Mouse (Mus musculus) cerebellum, adult 2 months (tissue): ENCODE measurements around the gene Atp1a2.

Source experiments
- CTCF ChIP-seq: fragments of 200-500 bp; IDR thresholded peaks from 2 replicates; pipeline ENCODE4 v1.5.1; 2011; ENCODE audit warnings: low read depth, mild to moderate bottlenecking, control low read depth, low read length, moderate library complexity, borderline replicate concordance; ENCODE audit not compliant: insufficient read depth
- POLR2A ChIP-seq: fragments of 200-500 bp; IDR thresholded peaks from 2 replicates; pipeline ENCODE4 v1.6.1; 2011; ENCODE audit warnings: low read length, control low read depth, borderline replicate concordance; ENCODE audit not compliant: insufficient read depth

DNA sequence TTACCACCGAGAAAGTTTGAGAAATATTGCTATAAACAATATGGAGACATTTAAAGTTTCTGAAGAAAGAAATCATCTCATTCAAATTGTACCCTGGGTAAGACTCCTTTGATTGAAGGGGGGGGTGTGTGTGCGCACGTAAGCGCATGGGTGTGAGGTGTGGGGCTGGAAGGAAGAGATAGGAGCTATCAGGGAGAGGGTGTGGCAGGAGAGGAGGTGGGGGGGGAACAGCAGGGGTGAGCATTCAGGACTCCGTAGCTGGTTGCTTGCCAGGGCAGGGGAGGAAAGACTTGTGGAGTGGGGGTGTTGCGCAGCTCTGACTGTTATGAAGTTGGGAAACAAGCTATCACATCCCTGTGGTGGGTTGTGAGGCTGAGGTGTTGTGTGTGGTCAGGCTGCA lies 6.6 kb upstream of the Atp1a2 start:
- TF ChIP-seq CTCF: no peak
- TF ChIP-seq POLR2A: no peak
